Mouse (Mus musculus) liver, embryonic 14.5 days (tissue): ENCODE measurements around the gene AI854703. TPM values are rescaled to one million over a fixed set of nuclear protein-coding genes. Genes with fewer than 3 reads are reported as not detected.
A peak's percentile ranks its signal among the peaks of the same experiment; 100 is the strongest.

Experiments
- ATAC-seq: fragments of 200-750 bp; cut with Nextera tagmentation; 2 replicates; pipeline ENCODE4 v1.8.0; 2017; ENCODE audit warnings: moderate number of reproducible peaks, mild to moderate bottlenecking, moderate library complexity; ENCODE audit not compliant: insufficient read depth
- DNase-seq, 3 experiments: peaks; one replicate each; pipeline ENCODE4 v3.0.0-alpha.2; 2012 to 2013; ENCODE audit warnings: low read depth in 3 of 3, low spot score in 3 of 3
- H3K27ac ChIP-seq: fragments of 300-500 bp; sonication (generic); 2 replicates; pipeline ENCODE4 v1.5.1; 2014; ENCODE audit warnings: moderate library complexity, mild to moderate bottlenecking, control low read depth, inconsistent platforms
- H3K27me3 ChIP-seq: fragments of 300-500 bp; sonication (generic); 2 replicates; pipeline ENCODE4 v1.6.1; 2014; ENCODE audit warnings: mild to moderate bottlenecking, low read length, moderate library complexity; ENCODE audit not compliant: control insufficient read depth, insufficient read depth
- H3K36me3 ChIP-seq: fragments of 300-500 bp; sonication (generic); replicated peaks from 2 replicates; pipeline ENCODE4 v1.6.1; 2014; ENCODE audit warnings: low read depth; ENCODE audit not compliant: control insufficient read depth, insufficient read depth
- H3K4me1 ChIP-seq, 2 experiments: fragments of 200-500 bp in 1 of 2; fragments of 300-500 bp in 1 of 2; sonication (generic) in 1 of 2; replicated peaks; 2 replicates each; pipeline ENCODE4 v1.6.1; 2012 to 2014; ENCODE audit warnings: antibody characterized with exemption in 1 of 2, inconsistent platforms in 1 of 2, low read length in 1 of 2; ENCODE audit not compliant: control insufficient read depth in 2 of 2, insufficient read depth in 2 of 2
- H3K4me2 ChIP-seq: fragments of 300-500 bp; sonication (generic); 2 replicates; pipeline ENCODE4 v1.6.1; 2014; ENCODE audit warnings: low read depth, mild to moderate bottlenecking, control low read depth, moderate library complexity
- H3K4me3 ChIP-seq, 2 experiments: fragments of 200-500 bp in 1 of 2; fragments of 300-500 bp in 1 of 2; sonication (generic) in 1 of 2; 2 replicates each; pipeline ENCODE4 v1.5.1; 2012 to 2014; ENCODE audit warnings: low read depth in 2 of 2, low read length in 2 of 2, mild to moderate bottlenecking in 2 of 2, control low read depth in 1 of 2, inconsistent platforms in 1 of 2, moderate library complexity in 1 of 2; ENCODE audit not compliant: insufficient read depth in 1 of 2
- H3K9ac ChIP-seq: fragments of 300-500 bp; sonication (generic); replicated peaks from 2 replicates; pipeline ENCODE4 v1.6.1; 2014; ENCODE audit warnings: mild to moderate bottlenecking, control low read depth, moderate library complexity
- H3K9me3 ChIP-seq: fragments of 300-500 bp; sonication (generic); 2 replicates; pipeline ENCODE4 v1.6.1; 2016; ENCODE audit warnings: low read length, mixed read lengths; ENCODE audit not compliant: control insufficient read depth
- CTCF ChIP-seq: IDR thresholded peaks from 2 replicates; pipeline ENCODE4 v1.5.1; 2016; ENCODE audit warnings: antibody characterized with exemption, low read depth, control low read depth
- EP300 ChIP-seq: IDR thresholded peaks from 2 replicates; pipeline ENCODE4 v1.6.1; 2016; ENCODE audit warnings: antibody characterized with exemption, low read depth
- WGBS: fragments of 180-500 bp; shearing (Covaris S2); extraction: QIAGEN DNeasy Blood & Tissue Kit; methylation state at CpG from one replicate; pipeline ENCODE4 v1.1.7; 2014; ENCODE audit not compliant: insufficient replicate concordance; 5-methylcytosine and 5-hydroxymethylcytosine counted together
- polyA plus RNA-seq, 2 experiments: library from polyadenylated mRNA; depleted of rRNA in 1 of 2; stranded (reverse) in 1 of 2; unstranded in 1 of 2; fragments of >200 nt; fragmentation: Nextera tagmentation in 1 of 2; extraction: Ambion mirVana in 1 of 2; gene quantifications; 2 replicates each; pipeline versions ENCODE4 v1.2.1 to v1.2.3; 2012 to 2014

The AI854703 gene
- polyA plus RNA-seq, 2 experiments = 0.06 to 0.31 TPM

GRCm38 (mm10) chr6:48626984-48627383 is 420 bp downstream of the AI854703 start:
- H3K27me3 ChIP-seq = peaks cover 10% of the 10 kb centered on the region
- peak overlapping the region; percentile 32 to 44 for H3K4me3 ChIP-seq
- no peaks in the 10 kb centered on the region for H3K9me3 ChIP-seq
- TF ChIP-seq CTCF (peak; percentile 15; the same call in 1 of the 2 replicates), EP300 (no peak)
- peak overlapping the region; percentile 64 for H3K4me2 ChIP-seq
- no peak overlapping the region for H3K27ac ChIP-seq
- no peaks in the 10 kb centered on the region for H3K36me3 ChIP-seq
- no peaks in the 10 kb centered on the region for H3K4me1 ChIP-seq
- DNase-seq (no peak), ATAC-seq (no peak)
- under 1% methylated on average over 32 of the region's 32 CpGs for WGBS
- H3K9ac ChIP-seq = no peak overlapping the region

GRCm38 (mm10) chr6:48627511-48627924 is 954 bp downstream of the AI854703 start:
- TF ChIP-seq EP300 (no peak), CTCF (no peak)
- Histone ChIP-seq H3K36me3 (no peaks in the 10 kb centered on the region), H3K4me2 (peak overlapping the region; percentile 64), H3K4me3 (peak overlapping the region in 1 of 2 experiments; percentile 32; a peak in 2 of 4 replicates), H3K27me3 (peaks cover 10% of the 10 kb centered on the region), H3K4me1 (no peaks in the 10 kb centered on the region), H3K9me3 (no peaks in the 10 kb centered on the region), H3K9ac (no peak overlapping the region), H3K27ac (no peak overlapping the region)
- DNase-seq (no peak), ATAC-seq (no peak)
- WGBS = 4% methylated on average over 7 of the region's 7 CpGs

GRCm38 (mm10) chr6:48628377-48628776 is 1.8 kb downstream of the AI854703 start:
- ATAC-seq = no peak
- TF ChIP-seq EP300 (no peak), CTCF (no peak)
- WGBS = 52% methylated on average over 3 of the region's 3 CpGs
- H3K9me3 ChIP-seq = no peaks in the 10 kb centered on the region
- DNase-seq = no peak
- no peak overlapping the region for H3K4me3 ChIP-seq
- no peaks in the 10 kb centered on the region for H3K36me3 ChIP-seq
- no peak overlapping the region for H3K4me2 ChIP-seq
- H3K4me1 ChIP-seq = no peaks in the 10 kb centered on the region
- no peak overlapping the region for H3K27ac ChIP-seq
- H3K9ac ChIP-seq = no peak overlapping the region
- peaks cover 10% of the 10 kb centered on the region for H3K27me3 ChIP-seq

- WGBS = 11% methylated on average over 54 of the region's 54 CpGs
- no peak for ATAC-seq
Measured at GRCm38 (mm10) chr6:48628808-48629660, 2.5 kb downstream of the AI854703 start.

GRCm38 (mm10) chr6:48629661-48630034 is 3.1 kb downstream of the AI854703 start:
- H3K9ac ChIP-seq = no peak overlapping the region
- H3K27me3 ChIP-seq = peaks cover 10% of the 10 kb centered on the region
- H3K4me3 ChIP-seq = peak overlapping the region in 1 of 2 experiments; percentile 34; a peak in 3 of 4 replicates
- DNase-seq = no peak
- no peak for ATAC-seq
- H3K36me3 ChIP-seq = no peaks in the 10 kb centered on the region
- no peaks in the 10 kb centered on the region for H3K9me3 ChIP-seq
- TF ChIP-seq EP300 (no peak), CTCF (no peak)
- 24% methylated on average over 13 of the region's 13 CpGs for WGBS
- H3K4me2 ChIP-seq = peak overlapping the region; percentile 55
- peaks cover 0 to under 1% of the 10 kb centered on the region in 2 experiments; a peak in 1 of 4 replicates for H3K4me1 ChIP-seq
- no peak overlapping the region for H3K27ac ChIP-seq

More at GRCm38 (mm10) chr6:48628808-48629660, 2.5 kb downstream of the AI854703 start:
- Histone ChIP-seq H3K4me3 (peak overlapping the region in 1 of 2 experiments; percentile 34; a peak in 3 of 4 replicates), H3K4me2 (peak overlapping the region; percentile 55), H3K9ac (no peak overlapping the region), H3K9me3 (no peaks in the 10 kb centered on the region), H3K27me3 (peaks cover 10% of the 10 kb centered on the region), H3K36me3 (no peaks in the 10 kb centered on the region), H3K4me1 (no peaks in the 10 kb centered on the region), H3K27ac (no peak overlapping the region)
- TF ChIP-seq EP300 (no peak), CTCF (no peak)
- DNase-seq = no peak
